Mouse (Mus musculus): ENCODE data around the gene Olig1. TPM values are rescaled to one million over a fixed set of nuclear protein-coding genes. Genes with fewer than 3 reads are reported as not detected.

Olig1 gene
- polyA plus RNA-seq, 1 experiment from 2014 or later, result 0.08 TPM

DNA sequence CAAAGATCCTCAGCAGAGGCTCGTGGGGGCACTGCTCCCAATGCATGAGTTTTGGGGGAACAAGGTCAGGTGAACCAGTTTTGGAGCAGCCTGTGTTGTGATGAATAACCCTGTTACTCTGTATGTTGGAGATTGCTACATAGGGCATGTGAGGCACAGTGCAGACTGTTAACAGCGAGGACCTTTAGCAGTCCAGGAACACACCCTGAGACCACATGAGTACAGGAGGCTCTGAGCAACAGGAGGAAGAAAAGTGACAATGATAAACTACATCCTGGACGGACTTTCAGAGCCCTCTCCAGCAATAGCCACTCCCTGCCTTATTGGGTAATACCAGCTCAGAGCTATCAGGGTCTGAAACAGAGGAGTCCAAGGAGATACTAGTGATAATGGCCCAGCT is 10.6 kb upstream of the Olig1 start:
- DNase-seq, result no peak
- Histone ChIP-seq H3K4me1 (ENCODE audit: insufficient read depth) (no peaks in the 10 kb centered on the region), H3K9me3 (ENCODE audit: low read depth, low read length) (no peaks in the 10 kb centered on the region), H3K4me2 (no peak overlapping the region), H3K4me3 (ENCODE audit: low read depth, low read length) (no peak overlapping the region), H3K27ac (ENCODE audit: low read depth) (no peak overlapping the region), H3K27me3 (ENCODE audit: insufficient read depth, low read length) (peaks cover 25% of the 10 kb centered on the region), H3K9ac (no peak overlapping the region), H3K36me3 (ENCODE audit: insufficient read depth) (no peaks in the 10 kb centered on the region)
- TF ChIP-seq CTCF (IDR thresholded peaks at IDR 0.05; ENCODE audit: low read depth), result no peak
- no peak for ATAC-seq (ENCODE audit: insufficient read depth)
- WGBS, result 49% methylated on average over 3 of the region's 3 CpGs

DNA sequence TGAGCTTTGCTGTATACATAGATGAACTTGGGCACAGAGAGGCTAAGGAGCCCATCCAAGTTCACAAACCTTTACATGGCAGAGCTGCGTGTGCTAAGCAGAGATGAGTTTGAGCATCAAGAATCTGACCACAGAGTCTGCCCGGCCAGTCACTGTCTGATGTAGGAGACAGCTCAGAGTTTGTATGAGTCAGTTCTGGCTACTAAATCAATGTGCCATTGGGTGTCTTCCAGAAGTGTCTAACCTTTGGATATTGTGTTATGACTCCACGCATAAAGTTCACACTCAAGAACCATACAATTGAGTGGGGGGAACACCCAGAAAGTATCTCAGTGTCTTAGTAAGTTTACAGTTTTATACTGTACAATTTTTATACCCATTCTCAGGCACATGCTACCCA is 8.7 kb upstream of the Olig1 start:
- TF ChIP-seq CTCF (IDR thresholded peaks at IDR 0.05; ENCODE audit: low read depth), result no peak
- no peak overlapping the region for H3K4me2 ChIP-seq
- H3K9ac ChIP-seq, result no peak overlapping the region
- H3K27me3 ChIP-seq (ENCODE audit: insufficient read depth, low read length), result peaks cover 26% of the 10 kb centered on the region
- ATAC-seq (ENCODE audit: insufficient read depth), result no peak
- 80% methylated on average over 3 of the region's 3 CpGs for WGBS
- H3K9me3 ChIP-seq (ENCODE audit: low read depth, low read length), result no peaks in the 10 kb centered on the region
- H3K27ac ChIP-seq (ENCODE audit: low read depth), result no peak overlapping the region
- H3K4me3 ChIP-seq (ENCODE audit: low read depth, low read length), result no peak overlapping the region
- no peaks in the 10 kb centered on the region for H3K36me3 ChIP-seq (ENCODE audit: insufficient read depth)
- DNase-seq, result no peak
- H3K4me1 ChIP-seq (ENCODE audit: insufficient read depth), result no peaks in the 10 kb centered on the region

DNA sequence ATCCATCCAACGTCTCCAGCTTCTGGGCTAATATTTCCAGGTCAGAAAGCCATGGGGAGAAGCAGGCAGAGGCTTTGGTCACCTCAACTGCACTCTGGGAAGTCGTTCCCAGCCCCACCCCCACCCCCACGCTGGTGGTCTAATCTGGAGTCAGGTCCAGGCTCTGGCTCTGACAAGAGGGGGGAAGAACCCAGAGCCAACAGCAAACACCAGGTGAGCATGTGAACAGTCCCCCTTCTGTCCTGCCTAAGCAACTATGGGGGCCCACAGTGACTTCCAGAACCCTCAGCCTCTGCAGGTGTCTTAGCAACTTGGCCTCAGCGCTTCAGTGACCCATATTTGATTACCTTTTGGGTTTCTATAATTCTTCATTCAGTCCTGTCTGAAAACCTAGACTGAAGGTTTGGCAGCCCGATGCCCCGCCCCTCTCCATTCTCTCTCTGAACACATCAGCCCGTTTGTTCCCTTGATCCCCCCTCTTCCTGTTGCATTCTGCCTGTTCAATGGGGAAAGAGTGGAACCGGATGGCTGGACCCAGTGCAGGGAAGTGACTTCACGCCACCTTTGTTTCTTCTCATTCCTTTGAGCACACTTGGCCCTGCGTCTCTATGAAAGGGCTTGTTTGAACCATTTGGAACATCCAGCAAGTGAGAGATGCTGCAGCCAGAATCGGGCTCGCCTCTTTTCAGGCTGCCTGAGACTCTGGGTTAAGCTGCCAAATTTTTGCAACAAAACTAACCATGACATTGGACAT is 6.9 kb upstream of the Olig1 start:
- no peak overlapping the region for H3K9ac ChIP-seq
- H3K4me1 ChIP-seq (ENCODE audit: insufficient read depth), result no peaks in the 10 kb centered on the region
- ATAC-seq (ENCODE audit: insufficient read depth), result no peak
- 37% methylated on average over 12 of the region's 12 CpGs for WGBS
- H3K27me3 ChIP-seq (ENCODE audit: insufficient read depth, low read length), result peaks cover 26% of the 10 kb centered on the region
- TF ChIP-seq CTCF (IDR thresholded peaks at IDR 0.05; ENCODE audit: low read depth), result no peak
- H3K4me3 ChIP-seq (ENCODE audit: low read depth, low read length), result no peak overlapping the region
- no peak for DNase-seq
- no peaks in the 10 kb centered on the region for H3K9me3 ChIP-seq (ENCODE audit: low read depth, low read length)
- H3K36me3 ChIP-seq (ENCODE audit: insufficient read depth), result no peaks in the 10 kb centered on the region
- H3K4me2 ChIP-seq, result no peak overlapping the region
- no peak overlapping the region for H3K27ac ChIP-seq (ENCODE audit: low read depth)

- no peak overlapping the region for H3K4me2 ChIP-seq
- H3K9ac ChIP-seq, result no peak overlapping the region
- no peak for TF ChIP-seq CTCF (IDR thresholded peaks at IDR 0.05; ENCODE audit: low read depth)
- no peak overlapping the region for H3K4me3 ChIP-seq (ENCODE audit: low read depth, low read length)
- no peaks in the 10 kb centered on the region for H3K36me3 ChIP-seq (ENCODE audit: insufficient read depth)
- H3K27me3 ChIP-seq (ENCODE audit: insufficient read depth, low read length), result peaks cover 54% of the 10 kb centered on the region
- 74% methylated on average over 6 of the region's 6 CpGs for WGBS
- ATAC-seq (ENCODE audit: insufficient read depth), result no peak
- DNase-seq, result no peak
- no peak overlapping the region for H3K27ac ChIP-seq (ENCODE audit: low read depth)
- no peaks in the 10 kb centered on the region for H3K9me3 ChIP-seq (ENCODE audit: low read depth, low read length)
- H3K4me1 ChIP-seq (ENCODE audit: insufficient read depth), result no peaks in the 10 kb centered on the region
Observed at GRCm38 (mm10) chr16:91265972-91266371, 3.6 kb upstream of the Olig1 start.

DNA sequence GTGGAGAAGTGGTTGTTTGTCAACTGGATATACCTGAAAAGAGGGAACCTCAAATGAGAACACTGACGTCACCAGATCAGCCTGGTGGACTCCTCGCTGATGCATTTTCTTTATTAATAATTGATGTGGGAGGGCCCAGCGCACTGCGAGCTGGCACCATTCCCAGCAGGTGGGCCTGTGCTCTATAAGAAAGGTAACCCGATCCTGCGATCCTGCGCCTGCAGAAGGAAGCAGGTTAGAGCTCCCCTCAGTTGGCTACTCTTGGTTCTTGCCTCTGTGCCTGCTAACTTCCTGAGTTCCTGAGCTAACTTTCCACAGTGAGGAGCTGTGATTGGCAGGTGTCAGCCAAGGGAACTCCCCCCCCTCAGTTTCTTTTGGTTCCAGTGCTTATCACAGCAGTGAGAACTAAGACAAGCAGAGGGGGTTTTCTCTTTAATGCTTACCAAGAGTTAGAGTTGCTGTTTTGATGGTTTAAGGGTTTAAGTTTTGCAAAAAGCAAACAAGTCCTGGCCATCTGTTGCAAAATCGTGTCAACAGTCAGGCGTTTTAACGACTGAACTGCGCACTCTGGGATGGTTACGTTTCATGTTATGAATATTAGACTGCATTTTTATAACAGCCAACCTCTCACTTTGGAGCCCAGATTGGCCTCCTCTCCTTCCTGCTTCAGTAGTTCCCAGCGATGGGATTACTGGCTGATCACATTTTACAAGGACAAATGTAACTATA is 684 bp upstream of the Olig1 start:
- peak overlapping the region; percentile 69 for H3K4me2 ChIP-seq
- H3K9me3 ChIP-seq (ENCODE audit: low read depth, low read length), result no peaks in the 10 kb centered on the region
- H3K4me1 ChIP-seq (ENCODE audit: insufficient read depth), result no peaks in the 10 kb centered on the region
- H3K4me3 ChIP-seq (ENCODE audit: low read depth, low read length), result peak overlapping the region; percentile 38; the same call in 1 of the 2 replicates
- no peak overlapping the region for H3K27ac ChIP-seq (ENCODE audit: low read depth)
- H3K9ac ChIP-seq, result no peak overlapping the region
- ATAC-seq (ENCODE audit: insufficient read depth) (no peak), DNase-seq (peak; percentile 56)
- WGBS, result 8% methylated on average over 13 of the region's 13 CpGs
- no peaks in the 10 kb centered on the region for H3K36me3 ChIP-seq (ENCODE audit: insufficient read depth)
- TF ChIP-seq CTCF (IDR thresholded peaks at IDR 0.05; ENCODE audit: low read depth), result no peak
- peaks cover 83% of the 10 kb centered on the region for H3K27me3 ChIP-seq (ENCODE audit: insufficient read depth, low read length)

- Histone ChIP-seq H3K27ac (ENCODE audit: low read depth) (no peak overlapping the region), H3K9me3 (ENCODE audit: low read depth, low read length) (no peaks in the 10 kb centered on the region), H3K4me3 (ENCODE audit: low read depth, low read length) (peak overlapping the region; percentile 38), H3K27me3 (ENCODE audit: insufficient read depth, low read length) (peaks cover 94% of the 10 kb centered on the region), H3K4me2 (peak overlapping the region; percentile 69), H3K9ac (no peak overlapping the region), H3K36me3 (ENCODE audit: insufficient read depth) (no peaks in the 10 kb centered on the region), H3K4me1 (ENCODE audit: insufficient read depth) (no peaks in the 10 kb centered on the region)
- WGBS, result 1% methylated on average over 63 of the region's 63 CpGs
- no peak for TF ChIP-seq CTCF (IDR thresholded peaks at IDR 0.05; ENCODE audit: low read depth)
- peak; percentile 62 for DNase-seq
- peak; percentile 35; the same call in 1 of the 2 replicates for ATAC-seq (ENCODE audit: insufficient read depth)
Observed at GRCm38 (mm10) chr16:91270212-91270971, 820 bp downstream of the Olig1 start.
